Mouse (Mus musculus) cortical plate, adult 2 months (tissue): ENCODE data around the gene C1d.

Experiments used
- CTCF ChIP-seq: fragments of 200-500 bp; IDR thresholded peaks from 2 replicates; pipeline ENCODE4 v1.5.1; 2011; ENCODE audit warnings: mild to moderate bottlenecking, control low read depth, low read length; ENCODE audit not compliant: insufficient read depth; ENCODE audit errors: extremely low read depth
- POLR2A ChIP-seq: fragments of 200-500 bp; IDR thresholded peaks from 2 replicates; pipeline ENCODE4 v1.6.1; 2011; ENCODE audit warnings: mild to moderate bottlenecking, low read length, control low read depth; ENCODE audit not compliant: insufficient read depth; ENCODE audit errors: extremely low read depth

DNA sequence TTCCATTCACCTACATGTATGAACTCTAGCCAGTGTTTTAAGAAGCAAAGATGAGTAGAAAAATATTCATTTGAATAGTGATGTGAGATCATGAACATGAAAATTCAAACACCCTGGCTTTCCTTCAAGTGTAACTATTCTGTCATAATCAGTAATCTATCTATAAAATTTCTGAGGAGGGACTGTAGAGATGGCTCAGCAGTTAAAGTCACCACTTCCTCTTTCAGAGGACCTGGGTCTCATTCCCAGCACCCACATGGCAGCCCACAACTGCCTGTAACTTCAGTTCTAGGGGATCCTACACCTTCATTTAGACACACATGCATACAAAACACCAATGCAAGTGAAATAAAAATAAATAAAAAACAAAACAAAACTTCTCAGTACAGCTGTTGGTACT lies 8.7 kb upstream of the C1d start:
- TF ChIP-seq POLR2A (no peak), CTCF (no peak)
